Mouse (Mus musculus): ENCODE results near the gene Vmn2r117.
"Not testable (repeated sequence)": the region's sequence is repeated elsewhere in the genome, so short reads cannot be mapped to it uniquely, and the experiment has no call there.

Gene Vmn2r117

DNA sequence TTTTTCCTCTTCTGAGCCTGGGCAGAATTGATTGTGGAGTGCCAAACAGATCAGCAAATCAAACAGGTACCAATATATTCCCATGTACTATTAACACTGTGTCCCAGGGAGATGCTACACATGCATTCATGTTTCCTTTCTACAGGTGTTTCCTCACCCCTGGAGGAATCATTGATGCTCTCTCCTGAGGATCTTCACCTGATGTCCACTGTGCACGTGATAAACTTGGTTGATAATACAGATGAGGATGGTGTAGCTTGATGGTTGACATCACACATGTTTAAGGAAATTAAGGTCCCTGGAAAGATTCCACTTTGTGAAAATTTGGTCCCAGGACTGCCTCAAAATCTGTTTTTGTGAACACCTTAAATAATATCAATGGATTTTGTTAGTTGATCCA lies at the start of gene Vmn2r117:
TSS of gene Vmn2r117 (minus strand) at position 101 of the 400 bp plus-strand sequence.
- DNase-seq, result not testable (repeated sequence)

DNA sequence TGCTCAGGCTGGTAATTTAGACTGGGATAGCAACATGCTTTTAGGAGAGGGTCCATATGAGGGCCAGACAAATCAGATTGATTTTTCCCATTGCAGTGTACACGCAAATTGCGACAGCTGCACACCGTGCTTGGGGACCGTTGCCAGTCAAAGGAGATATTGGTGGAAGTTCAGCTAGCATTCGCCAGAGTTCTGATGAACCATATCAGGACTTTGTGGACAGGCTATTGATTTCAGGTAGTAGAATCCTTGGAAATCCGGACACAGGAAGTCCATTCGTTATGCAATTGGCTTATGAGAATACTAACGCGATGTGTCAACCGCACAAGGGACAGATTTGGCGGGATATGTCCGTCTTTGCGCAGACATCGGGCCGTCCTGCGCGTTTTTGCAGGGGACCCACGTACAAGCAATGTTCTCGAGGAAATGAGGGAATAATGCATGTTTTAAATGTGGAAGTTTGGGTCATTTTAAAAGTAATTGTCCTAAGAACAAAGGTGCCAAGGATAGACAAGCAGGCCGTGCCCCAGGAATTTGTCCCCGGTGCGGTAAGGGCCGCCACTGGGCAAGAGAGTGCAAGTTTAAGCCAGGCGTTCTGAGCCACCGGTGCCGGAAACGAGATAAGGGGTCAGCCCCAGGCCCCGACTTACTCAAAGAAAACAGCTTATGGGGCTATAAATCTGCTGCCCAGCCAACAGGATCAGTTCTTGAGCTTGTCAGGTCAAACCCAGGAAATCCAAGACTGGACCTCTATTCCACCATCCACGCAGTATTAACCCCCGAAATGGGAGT lies 43.6 kb upstream of the Vmn2r117 start:
- DNase-seq, result not testable (repeated sequence)

DNA sequence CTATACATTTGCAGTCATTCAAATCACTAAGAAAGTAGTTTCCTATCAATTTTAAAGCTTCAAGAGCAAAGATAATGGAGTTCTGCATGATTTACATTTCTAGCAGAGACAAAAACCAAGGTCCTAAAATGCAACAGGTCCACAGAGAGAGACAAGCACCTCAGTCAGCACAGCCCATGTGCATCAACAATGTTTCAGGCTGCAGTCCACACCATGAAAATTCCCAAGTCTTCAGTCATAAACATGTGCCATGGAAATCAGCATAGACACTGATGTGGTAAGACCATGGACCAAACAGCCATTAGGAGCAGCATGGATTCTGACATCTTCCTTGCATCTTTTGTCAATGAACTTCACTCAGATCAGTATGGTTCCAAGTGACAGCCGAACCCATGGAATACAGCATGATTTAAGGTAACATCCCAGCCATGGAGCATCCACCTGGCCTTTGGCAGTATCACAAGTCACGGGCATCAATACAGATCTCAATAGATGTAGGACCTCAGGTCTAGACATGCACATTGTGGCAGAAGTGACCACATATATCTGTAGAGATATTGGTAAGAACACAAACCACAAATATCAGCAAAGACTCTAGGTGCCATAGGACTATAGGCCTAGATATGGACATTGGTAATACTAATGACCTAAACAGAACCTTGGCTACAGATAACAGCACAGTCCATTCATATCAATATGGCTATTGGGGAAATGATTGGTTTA lies 39.4 kb upstream of the Vmn2r117 start:
- DNase-seq, result no peak

DNA sequence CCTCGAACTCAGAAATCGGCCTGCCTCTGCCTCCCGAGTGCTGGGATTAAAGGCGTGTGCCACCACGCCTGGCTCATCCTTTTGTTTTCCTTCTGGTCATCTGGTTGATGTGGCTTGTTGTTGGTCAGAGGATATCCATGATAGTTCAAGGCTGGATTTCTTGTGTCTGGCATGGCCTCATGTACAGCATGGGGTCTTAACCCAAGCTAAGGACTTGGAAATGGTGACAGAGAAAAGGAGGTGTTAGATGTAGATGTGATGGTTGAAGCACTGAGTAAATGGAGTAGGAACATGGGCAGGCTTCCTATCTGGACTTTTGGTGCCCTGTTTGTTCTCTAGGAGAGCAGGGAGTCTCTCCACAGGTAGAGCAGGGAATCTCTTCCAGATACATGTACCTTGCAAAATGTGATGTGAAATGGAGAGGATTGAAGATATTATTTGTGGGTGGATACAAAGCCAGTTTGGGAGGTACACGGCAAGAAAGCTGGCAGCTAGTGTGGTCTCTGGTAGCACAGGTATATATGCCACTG lies 46.3 kb downstream of the Vmn2r117 start:
- no peak for DNase-seq
